Mouse (Mus musculus) neural tube, embryonic 11.5 days (tissue): ENCODE results near the gene Itga9. TPM values are rescaled to one million over a fixed set of nuclear protein-coding genes. Genes with fewer than 3 reads are reported as not detected.

Experiments used
- ATAC-seq: fragments of 200-750 bp; cut with Nextera tagmentation; 2 replicates; pipeline ENCODE4 v1.8.0; 2017; ENCODE audit warnings: moderate number of reproducible peaks, mild to moderate bottlenecking, moderate TSS enrichment, moderate library complexity; ENCODE audit not compliant: insufficient read depth, low FRiP score, low TSS enrichment
- DNase-seq: peaks from one replicate; pipeline ENCODE4 v3.0.0-alpha.2; 2015; ENCODE audit warnings: low spot score
- H3K27ac ChIP-seq: fragments of 300-500 bp; sonication (generic); 2 replicates; pipeline ENCODE4 v1.5.1; 2014; ENCODE audit warnings: low read depth, mild to moderate bottlenecking, low read length
- H3K27me3 ChIP-seq: fragments of 300-500 bp; sonication (generic); 2 replicates; pipeline ENCODE4 v1.6.1; 2014; ENCODE audit warnings: mild to moderate bottlenecking, low read length, mixed read lengths; ENCODE audit not compliant: control insufficient read depth, insufficient read depth
- H3K36me3 ChIP-seq: fragments of 300-500 bp; sonication (generic); 2 replicates; pipeline ENCODE4 v1.6.1; 2014; ENCODE audit warnings: mild to moderate bottlenecking, low read length, moderate library complexity, mixed read lengths; ENCODE audit not compliant: control insufficient read depth, insufficient read depth
- H3K4me1 ChIP-seq: fragments of 300-500 bp; sonication (generic); 2 replicates; pipeline ENCODE4 v1.6.1; 2014; ENCODE audit warnings: low read length, mixed read lengths; ENCODE audit not compliant: control insufficient read depth, insufficient read depth
- H3K4me2 ChIP-seq: fragments of 300-500 bp; sonication (generic); 2 replicates; pipeline ENCODE4 v1.6.1; 2014; ENCODE audit warnings: low read depth, mild to moderate bottlenecking, moderate library complexity
- H3K4me3 ChIP-seq: fragments of 300-500 bp; sonication (generic); 2 replicates; pipeline ENCODE4 v1.5.1; 2014; ENCODE audit warnings: low read depth, low read length
- H3K9ac ChIP-seq: fragments of 300-500 bp; sonication (generic); 2 replicates; pipeline ENCODE4 v1.6.1; 2014; ENCODE audit warnings: mild to moderate bottlenecking, low read length
- H3K9me3 ChIP-seq: fragments of 300-500 bp; sonication (generic); 2 replicates; pipeline ENCODE4 v1.6.1; 2016; ENCODE audit warnings: low read length; ENCODE audit not compliant: control insufficient read depth
- WGBS: fragments of 180-500 bp; shearing (Covaris S2); extraction: QIAGEN DNeasy Blood & Tissue Kit; methylation state at CpG from one replicate; pipeline ENCODE4 v1.1.7; 2014; 5-methylcytosine and 5-hydroxymethylcytosine counted together
- polyA plus RNA-seq: library from polyadenylated mRNA; unstranded; fragments of >200 nt; fragmentation: Nextera tagmentation; extraction: Ambion mirVana; gene quantifications from 2 replicates; pipeline ENCODE4 v1.2.1, GENCODE M21; 2014

Gene Itga9
- polyA plus RNA-seq, 1 experiment from 2014 or later: 8.2 TPM

- ATAC-seq: no peak
- no peaks in the 10 kb centered on the region; the same call in 1 of the 2 replicates for H3K4me1 ChIP-seq
- H3K4me3 ChIP-seq: no peak overlapping the region
- H3K9ac ChIP-seq: no peak overlapping the region
- H3K9me3 ChIP-seq: no peaks in the 10 kb centered on the region
- no peak overlapping the region for H3K4me2 ChIP-seq
- DNase-seq: no peak
- H3K36me3 ChIP-seq: no peaks in the 10 kb centered on the region
- 55% methylated on average over 4 of the region's 4 CpGs for WGBS
- H3K27me3 ChIP-seq: no peaks in the 10 kb centered on the region
- no peak overlapping the region for H3K27ac ChIP-seq
Observed at GRCm38 (mm10) chr9:118795304-118795703, 188.8 kb downstream of the Itga9 start.

GRCm38 (mm10) chr9:118799105-118799504 is 192.6 kb downstream of the Itga9 start:
- no peaks in the 10 kb centered on the region for H3K36me3 ChIP-seq
- H3K9ac ChIP-seq: no peak overlapping the region
- ATAC-seq: no peak
- no peak for DNase-seq
- H3K27ac ChIP-seq: no peak overlapping the region
- no peaks in the 10 kb centered on the region for H3K27me3 ChIP-seq
- H3K4me2 ChIP-seq: no peak overlapping the region
- no peaks in the 10 kb centered on the region; the same call in 1 of the 2 replicates for H3K4me1 ChIP-seq
- WGBS: 82% methylated on average over 7 of the region's 7 CpGs
- H3K4me3 ChIP-seq: no peak overlapping the region
- no peaks in the 10 kb centered on the region for H3K9me3 ChIP-seq

GRCm38 (mm10) chr9:118801176-118801909 is 194.9 kb downstream of the Itga9 start:
- H3K9me3 ChIP-seq: no peaks in the 10 kb centered on the region
- H3K9ac ChIP-seq: no peak overlapping the region
- DNase-seq: no peak
- no peak overlapping the region for H3K27ac ChIP-seq
- no peak overlapping the region for H3K4me2 ChIP-seq
- no peaks in the 10 kb centered on the region for H3K36me3 ChIP-seq
- no peaks in the 10 kb centered on the region for H3K27me3 ChIP-seq
- H3K4me3 ChIP-seq: no peak overlapping the region
- H3K4me1 ChIP-seq: no peaks in the 10 kb centered on the region
- WGBS: 53% methylated on average over 15 of the region's 15 CpGs
- no peak for ATAC-seq

GRCm38 (mm10) chr9:118801910-118802287 is 195.4 kb downstream of the Itga9 start:
- DNase-seq (no peak), ATAC-seq (no peak)
- no peaks in the 10 kb centered on the region for H3K9me3 ChIP-seq
- no peaks in the 10 kb centered on the region for H3K4me1 ChIP-seq
- no peaks in the 10 kb centered on the region for H3K36me3 ChIP-seq
- H3K9ac ChIP-seq: no peak overlapping the region
- no peak overlapping the region for H3K27ac ChIP-seq
- WGBS: 81% methylated on average over 8 of the region's 8 CpGs
- H3K4me2 ChIP-seq: no peak overlapping the region
- H3K27me3 ChIP-seq: no peaks in the 10 kb centered on the region
- no peak overlapping the region for H3K4me3 ChIP-seq

GRCm38 (mm10) chr9:118802380-118802779 is 195.9 kb downstream of the Itga9 start:
- Histone ChIP-seq H3K27me3 (no peaks in the 10 kb centered on the region), H3K4me2 (no peak overlapping the region), H3K4me3 (no peak overlapping the region), H3K9ac (no peak overlapping the region), H3K9me3 (no peaks in the 10 kb centered on the region), H3K36me3 (no peaks in the 10 kb centered on the region), H3K27ac (no peak overlapping the region), H3K4me1 (no peaks in the 10 kb centered on the region)
- WGBS: 94% methylated on average over 11 of the region's 11 CpGs
- DNase-seq (no peak), ATAC-seq (no peak)

GRCm38 (mm10) chr9:118805740-118806139 is 199.2 kb downstream of the Itga9 start:
- no peak overlapping the region for H3K9ac ChIP-seq
- ATAC-seq (no peak), DNase-seq (no peak)
- H3K27me3 ChIP-seq: no peaks in the 10 kb centered on the region
- no peaks in the 10 kb centered on the region for H3K9me3 ChIP-seq
- H3K4me2 ChIP-seq: no peak overlapping the region
- H3K4me3 ChIP-seq: no peak overlapping the region
- H3K36me3 ChIP-seq: no peaks in the 10 kb centered on the region; the same call in 1 of the 2 replicates
- H3K27ac ChIP-seq: no peak overlapping the region
- H3K4me1 ChIP-seq: no peaks in the 10 kb centered on the region
- WGBS: 94% methylated on average over 6 of the region's 6 CpGs

- WGBS: 96% methylated on average over 3 of the region's 3 CpGs
- Histone ChIP-seq H3K4me2 (no peak overlapping the region), H3K9ac (no peak overlapping the region), H3K4me1 (no peaks in the 10 kb centered on the region), H3K9me3 (no peaks in the 10 kb centered on the region), H3K27me3 (no peaks in the 10 kb centered on the region), H3K36me3 (no peaks in the 10 kb centered on the region; the same call in 1 of the 2 replicates), H3K27ac (no peak overlapping the region), H3K4me3 (no peak overlapping the region)
- DNase-seq (no peak), ATAC-seq (no peak)
Observed at GRCm38 (mm10) chr9:118807669-118808068, 201.2 kb downstream of the Itga9 start.

GRCm38 (mm10) chr9:118812221-118812620 is 205.7 kb downstream of the Itga9 start:
- no peak overlapping the region for H3K4me2 ChIP-seq
- no peaks in the 10 kb centered on the region for H3K27me3 ChIP-seq
- no peak overlapping the region for H3K27ac ChIP-seq
- 93% methylated on average over 7 of the region's 7 CpGs for WGBS
- no peaks in the 10 kb centered on the region for H3K4me1 ChIP-seq
- H3K9ac ChIP-seq: no peak overlapping the region
- H3K36me3 ChIP-seq: no peaks in the 10 kb centered on the region; the same call in none of the 2 replicates
- no peak for ATAC-seq
- H3K9me3 ChIP-seq: no peaks in the 10 kb centered on the region
- DNase-seq: no peak
- H3K4me3 ChIP-seq: no peak overlapping the region

GRCm38 (mm10) chr9:118813492-118813891 is 207.0 kb downstream of the Itga9 start:
- H3K9me3 ChIP-seq: no peaks in the 10 kb centered on the region
- no peaks in the 10 kb centered on the region; the same call in none of the 2 replicates for H3K36me3 ChIP-seq
- no peak for DNase-seq
- H3K27ac ChIP-seq: no peak overlapping the region
- ATAC-seq: no peak
- WGBS: 84% methylated on average over 5 of the region's 5 CpGs
- H3K4me2 ChIP-seq: no peak overlapping the region
- H3K9ac ChIP-seq: no peak overlapping the region
- H3K4me3 ChIP-seq: no peak overlapping the region
- no peaks in the 10 kb centered on the region for H3K4me1 ChIP-seq
- H3K27me3 ChIP-seq: no peaks in the 10 kb centered on the region
